Mouse (Mus musculus) embryo, embryonic 10 days (tissue): ENCODE measurements at regions not wholly inside any gene's neighbourhood (a gene's known extent, or its start where the extent isn't known, plus 50 kb on each side); places are given as distances from the start of the nearest gene placed in this dataset.

Source experiments
- DNase-seq: peaks from one replicate; pipeline ENCODE4 v3.0.0-alpha.2; 2015; ENCODE audit warnings: low spot score

GRCm38 (mm10) chr7:125019259-125019658, 425.2 kb upstream of the Kdm8 start:
- no peak for DNase-seq

DNA sequence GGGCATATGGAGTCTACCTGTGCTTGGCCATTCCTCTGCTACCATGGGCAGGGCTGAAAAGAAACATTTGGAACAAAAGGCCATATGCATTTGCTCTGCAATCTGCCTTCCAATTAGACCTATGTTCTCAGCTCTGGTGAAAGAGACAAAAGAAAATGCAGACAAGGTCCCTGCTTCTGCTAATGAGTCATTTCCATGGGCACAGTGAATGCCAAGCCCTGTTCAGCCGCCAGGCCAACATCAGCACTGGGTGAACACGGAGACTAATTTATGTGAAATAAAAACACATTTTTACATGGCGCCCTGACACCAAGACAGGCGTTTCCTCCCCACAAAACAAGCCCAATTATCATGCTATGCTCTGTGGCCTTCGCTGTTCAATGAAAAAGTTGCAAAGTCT, 419.5 kb upstream of the Kdm8 start:
- no peak for DNase-seq

DNA sequence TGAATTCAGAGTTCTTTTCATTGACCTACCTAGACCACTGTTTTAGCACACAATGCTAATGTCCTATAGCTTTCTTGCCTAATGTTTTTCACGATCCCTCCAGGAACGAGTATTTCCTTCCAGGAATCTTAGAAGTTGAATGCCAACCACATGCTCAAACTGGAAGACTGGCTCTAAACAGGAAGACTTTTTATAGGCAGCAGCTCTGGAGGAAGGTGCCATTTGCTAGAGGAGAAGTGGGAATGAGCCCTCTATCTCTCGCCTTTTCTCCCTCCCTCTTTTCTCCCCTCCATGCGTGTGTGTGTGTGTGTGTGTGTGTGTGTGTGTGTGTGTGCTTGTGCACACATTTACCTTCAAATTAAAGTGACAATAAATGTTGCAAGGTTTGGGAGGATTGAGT, 410.7 kb upstream of the Kdm8 start:
- DNase-seq, result no peak

DNA sequence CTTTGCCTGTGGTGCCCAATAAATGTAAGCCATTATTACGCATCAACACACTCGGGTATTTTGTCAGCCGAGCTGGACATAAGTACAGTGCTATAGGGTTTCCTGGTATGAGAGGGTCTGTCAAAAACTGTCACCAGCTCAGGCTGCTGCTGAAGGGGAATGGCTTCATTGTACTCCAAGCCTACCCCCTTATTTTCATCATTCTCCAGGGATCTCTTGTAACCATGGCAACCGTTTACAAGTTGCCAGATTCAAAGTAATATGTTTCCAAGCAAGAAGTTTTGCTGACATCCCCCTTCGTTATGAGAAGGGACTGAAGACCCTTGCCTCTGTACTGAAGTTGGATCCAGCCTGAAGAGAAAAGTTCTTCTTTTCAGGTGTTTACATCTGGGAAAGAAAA, 410.3 kb upstream of the Kdm8 start:
- DNase-seq, result no peak

GRCm38 (mm10) chr7:125036098-125036991, 408.1 kb upstream of the Kdm8 start:
- no peak for DNase-seq

- peak; percentile 16 for DNase-seq
Observed at GRCm38 (mm10) chr7:125038840-125039239, 405.6 kb upstream of the Kdm8 start.

DNA sequence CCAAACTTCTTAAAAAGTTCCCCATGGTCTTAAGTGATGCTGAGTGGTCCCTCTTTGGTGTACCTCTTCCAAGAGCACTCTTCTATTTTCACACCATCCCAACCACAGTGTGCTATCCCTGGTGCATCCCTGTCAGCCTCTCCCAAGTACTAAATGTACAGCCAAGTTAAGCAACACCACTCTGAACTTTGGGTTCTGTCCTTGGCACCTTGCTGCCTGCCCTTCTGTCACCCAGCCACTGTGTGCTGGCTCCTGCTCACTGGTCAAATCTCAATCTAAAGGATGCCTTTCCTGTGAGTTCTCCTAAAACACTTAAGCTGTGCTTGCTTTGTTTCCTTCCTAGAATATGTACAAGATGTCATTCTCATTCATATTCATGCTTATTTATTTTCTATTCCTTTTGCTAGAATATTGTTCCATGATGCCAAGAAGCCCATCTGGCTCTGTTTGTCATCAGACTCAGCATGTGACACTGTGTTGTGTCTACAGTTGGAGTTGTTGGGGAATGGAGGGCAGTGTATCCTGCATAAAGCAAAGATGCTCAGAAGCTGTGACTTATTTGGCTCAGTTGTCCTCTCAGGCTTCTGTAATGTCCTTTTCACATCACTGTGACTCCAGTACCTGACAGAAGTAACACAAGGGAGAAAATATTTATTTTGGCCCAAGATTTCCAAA, 388.4 kb upstream of the Kdm8 start:
- DNase-seq, result no peak

- DNase-seq, result no peak
Observed at GRCm38 (mm10) chr7:125102464-125102863, 342.0 kb upstream of the Kdm8 start.

- DNase-seq, result peak; percentile 6
Observed at GRCm38 (mm10) chr7:125104011-125104410, 340.5 kb upstream of the Kdm8 start.

DNA sequence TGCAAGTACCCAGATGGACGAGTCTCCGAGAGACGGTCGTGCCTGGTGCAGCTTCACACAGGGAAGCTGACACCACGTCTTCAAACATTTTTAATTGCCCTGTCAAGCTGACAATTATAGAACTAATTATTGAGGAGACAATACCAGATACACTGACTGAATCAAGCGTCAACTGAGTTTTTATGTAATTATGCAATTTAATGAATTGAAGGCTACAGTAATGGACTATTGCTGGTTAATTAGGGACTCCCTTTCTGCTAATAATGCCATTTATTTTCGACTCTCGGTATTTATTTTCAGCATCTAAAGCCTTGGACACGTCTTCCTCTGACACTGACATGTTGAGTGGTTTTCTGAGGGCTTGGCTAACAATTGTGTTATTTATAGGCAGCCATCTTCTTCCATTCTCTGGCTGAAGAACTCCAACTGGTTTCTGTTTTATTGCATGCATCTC, 331.6 kb upstream of the Kdm8 start:
- no peak for DNase-seq

GRCm38 (mm10) chr7:125115322-125115996, 329.0 kb upstream of the Kdm8 start:
- no peak for DNase-seq

DNA sequence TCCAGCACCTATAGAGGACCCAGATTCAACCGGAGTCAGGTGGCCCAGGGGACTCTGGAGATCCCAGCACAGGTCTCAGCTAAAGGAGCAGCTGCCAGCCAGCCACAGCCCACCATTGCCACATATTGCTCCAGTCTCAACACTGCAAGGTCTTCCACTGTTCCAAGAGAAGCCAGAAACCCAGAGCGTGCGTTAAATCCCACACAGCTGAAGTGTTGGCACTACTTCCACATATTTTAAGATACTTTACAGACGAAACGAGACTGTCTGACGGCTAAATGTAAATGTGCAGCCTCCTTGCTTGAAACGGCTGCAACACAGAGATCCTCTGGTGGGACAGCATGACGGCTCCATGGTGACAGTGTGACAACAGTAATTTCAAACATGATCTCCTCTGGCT, 327.3 kb upstream of the Kdm8 start:
- no peak for DNase-seq

GRCm38 (mm10) chr7:125129187-125129586, 315.3 kb upstream of the Kdm8 start:
- DNase-seq, result no peak

- no peak for DNase-seq
Observed at GRCm38 (mm10) chr7:125131968-125132367, 312.5 kb upstream of the Kdm8 start.

DNA sequence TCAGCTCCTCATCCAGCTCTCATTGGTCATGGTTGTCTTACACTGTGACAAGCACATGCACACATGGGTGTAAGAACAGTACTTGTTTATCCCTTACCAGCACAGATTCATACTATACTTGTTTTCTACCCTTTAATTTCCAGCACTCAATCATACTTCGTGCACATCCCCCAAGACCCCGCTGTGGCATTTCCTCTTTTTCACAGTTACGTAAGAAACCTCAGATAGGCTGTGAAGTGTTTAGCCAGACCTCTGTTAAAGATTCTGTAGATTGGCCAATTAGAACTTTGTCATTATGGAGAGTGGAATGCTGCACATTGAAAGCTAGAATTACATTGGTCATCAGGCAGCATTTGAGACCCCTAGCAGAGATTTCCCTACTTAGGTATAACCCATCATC, 305.9 kb upstream of the Kdm8 start:
- no peak for DNase-seq

GRCm38 (mm10) chr7:125139196-125139595, 305.3 kb upstream of the Kdm8 start:
- no peak for DNase-seq

GRCm38 (mm10) chr7:125140854-125141253, 303.6 kb upstream of the Kdm8 start:
- DNase-seq, result no peak

DNA sequence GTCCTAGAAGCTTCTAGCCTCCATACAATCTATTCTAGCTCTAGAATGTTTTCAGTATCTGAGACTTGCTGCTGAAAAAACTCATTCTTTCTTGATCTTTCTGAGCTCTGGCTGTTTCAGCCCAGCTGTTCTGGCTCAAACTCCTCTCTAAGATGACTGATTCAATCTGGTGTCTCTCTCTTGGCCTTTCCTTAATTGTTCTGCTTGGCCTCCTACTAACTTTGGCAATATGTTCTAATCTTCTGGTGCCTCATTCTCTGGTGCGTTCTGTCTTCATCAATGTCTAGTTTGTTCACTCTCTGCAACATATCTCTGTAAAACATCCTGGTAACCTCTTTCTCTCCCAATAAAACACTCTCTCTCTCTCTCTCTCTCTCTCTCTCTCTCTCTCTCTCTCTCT, 302.6 kb upstream of the Kdm8 start:
- no peak for DNase-seq

- no peak for DNase-seq
Observed at GRCm38 (mm10) chr7:125146025-125146424, 298.5 kb upstream of the Kdm8 start.

GRCm38 (mm10) chr7:125149151-125149550, 295.3 kb upstream of the Kdm8 start:
- DNase-seq, result no peak

GRCm38 (mm10) chr7:125149740-125150139, 294.7 kb upstream of the Kdm8 start:
- no peak for DNase-seq

- DNase-seq, result no peak
Observed at GRCm38 (mm10) chr7:125152281-125152680, 292.2 kb upstream of the Kdm8 start.

GRCm38 (mm10) chr7:125155291-125155690, 289.2 kb upstream of the Kdm8 start:
- DNase-seq, result peak; percentile 15
